Mouse (Mus musculus): ENCODE measurements around the gene Mrps18a. TPM values are rescaled to one million over a fixed set of nuclear protein-coding genes. Genes with fewer than 3 reads are reported as not detected.
A peak's percentile ranks its signal among the peaks of the same experiment; 100 is the strongest.

The Mrps18a gene
- total and polyA plus RNA-seq, 3 experiments = 78.1 to 127 (median 126) TPM

- peak; percentile 98 for TF ChIP-seq TBP (conservative IDR thresholded peaks at IDR 0.05; ENCODE audit: low read depth, low read length)
- no peak for TF ChIP-seq BHLHE40 (IDR thresholded peaks at IDR 0.05; ENCODE audit: low read depth, low read length)
- TF ChIP-seq USF2 (conservative IDR thresholded peaks at IDR 0.05; ENCODE audit: low read depth, low read length) = no peak
- peak; percentile 75 for TF ChIP-seq HCFC1 (IDR thresholded peaks at IDR 0.05; ENCODE audit: low read depth, low read length)
- 0 out of 2 replicates have a peak, but pooled peaks have one; percentile 47 for TF ChIP-seq CHD2 (IDR thresholded peaks at IDR 0.05; ENCODE audit: low read length)
- TF ChIP-seq JUN (IDR thresholded peaks at IDR 0.05; ENCODE audit: insufficient read depth, low read depth, low read length) = no peak
- peak; percentile 100 for TF ChIP-seq POLR2A (IDR thresholded peaks at IDR 0.05; ENCODE audit: low read depth, low read length)
- no peak for TF ChIP-seq GABPA (IDR thresholded peaks at IDR 0.05; ENCODE audit: insufficient replicate concordance, low read depth, low read length)
- TF ChIP-seq ZMIZ1 (IDR thresholded peaks at IDR 0.05; ENCODE audit: low read depth, low read length) = peak; percentile 97
- peak; percentile 98 for TF ChIP-seq ZNF384 (IDR thresholded peaks at IDR 0.05; ENCODE audit: low read depth, low read length)
- no peak for TF ChIP-seq RAD21 (IDR thresholded peaks at IDR 0.05; ENCODE audit: low read depth, low read length)
- TF ChIP-seq MYC (IDR thresholded peaks at IDR 0.05; ENCODE audit: low read depth, low read length) = no peak
- TF ChIP-seq CTCF (conservative IDR thresholded peaks at IDR 0.05 in 1 of 2, IDR thresholded peaks at IDR 0.05 in 1 of 2; ENCODE audit: low read depth in 2 of 2, low read length in 2 of 2) = no peak
- no peak for TF ChIP-seq RCOR1 (conservative IDR thresholded peaks at IDR 0.05; ENCODE audit: low read depth, low read length)
These were observed 42.3 kb downstream of the Mrps18a start, which contains the start of gene Mad2l1bp (continued) for GRCm38 (mm10) chr17:46152847-46153782.

DNA sequence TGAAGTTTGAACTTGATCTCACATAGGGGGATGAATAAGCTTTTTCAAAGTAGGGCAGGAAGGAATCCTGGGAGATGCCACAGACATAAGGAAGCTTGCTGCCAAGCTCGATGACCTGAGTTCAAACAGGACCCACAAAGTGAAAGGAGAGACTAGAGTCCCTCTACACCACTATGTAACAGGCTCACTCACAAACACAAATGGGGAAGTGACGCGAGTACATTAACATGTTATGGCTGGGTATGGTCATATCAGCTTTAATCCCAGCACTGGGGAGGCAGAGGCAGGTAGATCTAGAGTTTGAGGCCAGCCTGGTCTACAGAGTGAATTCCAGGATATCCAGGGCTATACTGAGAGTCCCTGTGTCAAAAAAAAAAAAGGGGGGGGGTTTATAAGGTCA lies 43.5 kb downstream of the Mrps18a start:
- no peak overlapping the region for H3K27ac ChIP-seq (ENCODE audit: insufficient read depth, low read depth)
- no peak overlapping the region for H3K4me2 ChIP-seq (ENCODE audit: insufficient read depth, low read depth, poor library complexity, severe bottlenecking)
- dilution Hi-C loops (cut with MboI; ENCODE audit: extremely low pct_ligation_motif_present, extremely low pct_unique_long_range_greater_than_20kb, low sequenced_read_pairs) = no loop called here
- H3K79me2 ChIP-seq (replicated peaks; ENCODE audit: control insufficient read depth, extremely low read depth, insufficient read depth, poor library complexity, severe bottlenecking) = peaks cover 16% of the 10 kb centered on the region
- in situ Hi-C loops (cut with MboI; ENCODE audit: low pct_ligation_motif_present, low pct_unique_long_range_greater_than_20kb, low sequenced_read_pairs) = no loop called here
- H3K27me3 ChIP-seq (replicated peaks) = no peaks in the 10 kb centered on the region
- DNase-seq (ENCODE audit: extremely low read depth) = no peak
- H3K9ac ChIP-seq (ENCODE audit: insufficient read depth, low read depth) = no peak overlapping the region
- peaks cover 3 to 7% of the 10 kb centered on the region in 2 experiments for H3K36me3 ChIP-seq (replicated peaks in 1 of 2; ENCODE audit: control insufficient read depth in 1 of 2, insufficient read depth in 1 of 2, low read length in 1 of 2)
- H3K4me1 ChIP-seq (ENCODE audit: control insufficient read depth in 1 of 2, insufficient read depth in 2 of 2) = peaks cover 3 to 25% of the 10 kb centered on the region in 2 experiments; a peak in 3 of 4 replicates
- no peak overlapping the region for H3K4me3 ChIP-seq (replicated peaks in 1 of 3; ENCODE audit: low read depth in 2 of 3, low read length in 2 of 3, poor library complexity in 1 of 3)
- no peak for TF ChIP-seq IRF4 (IDR thresholded peaks at IDR 0.05; ENCODE audit: low read depth, low read length)
- TF ChIP-seq ZMIZ1 (IDR thresholded peaks at IDR 0.05; ENCODE audit: low read depth, low read length) = no peak
- TF ChIP-seq MEF2A (IDR thresholded peaks at IDR 0.05; ENCODE audit: borderline replicate concordance, low read depth, low read length) = no peak
- no peak for TF ChIP-seq JUND (conservative IDR thresholded peaks at IDR 0.05; ENCODE audit: low read depth, low read length)
- TF ChIP-seq CHD2 (IDR thresholded peaks at IDR 0.05; ENCODE audit: low read length) = no peak
- TF ChIP-seq TCF12 (IDR thresholded peaks at IDR 0.05; ENCODE audit: low read depth, low read length) = no peak
- no peak for TF ChIP-seq POLR2AphosphoS2 (IDR thresholded peaks at IDR 0.05; ENCODE audit: low read depth, low read length)
- TF ChIP-seq USF2 (conservative IDR thresholded peaks at IDR 0.05; ENCODE audit: low read depth, low read length) = no peak
- no peaks in the 10 kb centered on the region for H3K9me3 ChIP-seq (replicated peaks; ENCODE audit: low read length)

Measured in CH12.LX (cell line).